Mouse (Mus musculus) lung, adult 2 months (tissue): Measurements from ENCODE around the gene Gm20696.

Source experiments
- CTCF ChIP-seq: fragments of 200-500 bp; IDR thresholded peaks from 2 replicates; pipeline ENCODE4 v1.5.1; 2011; ENCODE audit warnings: mild to moderate bottlenecking, low read length, control low read depth; ENCODE audit not compliant: insufficient read depth
- POLR2A ChIP-seq: fragments of 200-500 bp; IDR thresholded peaks from 2 replicates; pipeline ENCODE4 v1.6.1; 2011; ENCODE audit warnings: low read depth, mild to moderate bottlenecking, control low read depth, low read length, borderline replicate concordance; ENCODE audit errors: extremely low read depth

DNA sequence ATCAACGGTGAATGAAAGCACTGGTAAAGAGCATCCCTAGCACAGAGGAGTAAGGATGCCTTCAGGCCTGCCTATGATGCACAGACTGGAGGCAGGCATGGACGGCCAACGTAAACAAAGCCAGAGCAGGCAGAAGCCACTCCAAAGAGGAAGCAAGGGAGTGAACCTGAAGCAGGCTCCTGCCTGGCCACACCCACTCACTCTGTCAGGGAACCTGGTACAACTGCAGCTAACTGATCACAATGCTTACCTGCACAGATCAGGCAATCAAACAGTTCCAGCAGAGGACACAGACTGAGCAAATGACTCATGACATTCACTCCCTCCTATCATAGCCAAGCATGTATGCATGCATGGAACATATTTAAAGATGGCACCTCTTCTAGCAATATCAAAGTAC, 381.6 kb downstream of the Gm20696 start:
- TF ChIP-seq CTCF: no peak
- TF ChIP-seq POLR2A: no peak
